In the genomic region with DNA sequence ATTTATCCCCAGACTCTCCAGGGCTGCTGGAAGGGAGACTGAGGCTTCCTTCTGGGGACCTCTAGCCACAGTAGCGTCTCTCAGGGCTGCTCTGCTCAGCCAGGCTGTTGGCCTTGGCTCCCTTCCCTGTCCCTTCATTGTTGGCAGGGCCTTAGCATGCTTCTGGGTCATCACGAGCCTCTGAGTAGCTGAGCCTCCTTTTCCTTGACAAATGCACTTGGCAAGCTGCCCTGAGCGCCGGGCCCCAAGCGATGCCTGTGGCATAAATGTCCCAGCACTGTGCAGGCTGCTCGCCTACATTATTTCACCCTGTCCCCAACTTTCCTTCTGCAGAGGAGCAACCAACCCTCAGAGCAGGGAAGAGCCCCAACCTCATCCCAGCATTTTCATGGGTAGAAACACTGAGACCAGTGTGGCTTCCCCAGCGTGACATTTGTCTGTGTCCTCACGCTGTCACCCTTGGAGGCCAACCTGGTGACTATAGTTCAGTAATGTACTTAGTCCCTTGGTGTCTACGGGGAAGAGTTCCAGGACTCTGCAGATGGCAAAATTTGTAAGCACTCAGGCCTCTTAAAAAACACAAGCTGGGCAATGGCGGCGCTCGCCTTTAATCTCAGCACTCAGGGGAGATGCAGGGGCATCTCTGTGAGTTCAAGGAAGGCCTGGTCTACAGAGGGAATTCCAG, we compare ENCODE assay signal across 8 mouse cellular contexts.
DNase-seq lines count a peak whose midpoint lies in the region; ATAC-seq lines count a peak whose summit lies in the region.

No protein-coding gene starts in this region.

- peak; percentile 4 for DNase-seq in NIH3T3 (ENCODE audit: low read depth)
- peak; percentile 72 to 79 for DNase-seq in adrenal gland, postnatal 4 days (ENCODE audit: low spot score in 2 of 2)
- peak; percentile 43 to 51 for DNase-seq in frontal cortex, postnatal 25 days (ENCODE audit: low spot score in 2 of 2)
- peak; percentile 73 to 82 for DNase-seq in heart, postnatal 36 days
- DNase-seq in layer of hippocampus, postnatal 25 days (ENCODE audit: extremely low spot score in 1 of 2, low spot score in 1 of 2) = peak; percentile 53 to 77
- DNase-seq in lung, postnatal 4 days = peak; percentile 79 to 89
- DNase-seq in testis, postnatal 14 days (ENCODE audit: low spot score) = peak; percentile 74

- no peak for ATAC-seq in monocyte, adult 5-6 weeks (replicated peaks; ENCODE audit: insufficient number of reproducible peaks, low FRiP score, low TSS enrichment, poor library complexity, severe bottlenecking)

- intact Hi-C loops in heart, postnatal 36 days (cut with DNase I) = no loop called here

Comparison
In these comparisons a context has a peak if more than half of its experiments do, and no peak if none do; other contexts are left out.
1. DNase-seq: peak in every context shown above with its lines; median percentile 84 in lung, postnatal 4 days; 78 in heart, postnatal 36 days; 76 in adrenal gland, postnatal 4 days; 74 in testis, postnatal 14 days; 65 in layer of hippocampus, postnatal 25 days; 47 in frontal cortex, postnatal 25 days; 4 in NIH3T3.